Mouse (Mus musculus): ENCODE data around the gene Prelp. TPM values are rescaled to one million over a fixed set of nuclear protein-coding genes. Genes with fewer than 3 reads are reported as not detected.

Prelp gene
- total and polyA plus RNA-seq, 3 experiments = 29.0 to 52.1 (median 34.4) TPM

DNA sequence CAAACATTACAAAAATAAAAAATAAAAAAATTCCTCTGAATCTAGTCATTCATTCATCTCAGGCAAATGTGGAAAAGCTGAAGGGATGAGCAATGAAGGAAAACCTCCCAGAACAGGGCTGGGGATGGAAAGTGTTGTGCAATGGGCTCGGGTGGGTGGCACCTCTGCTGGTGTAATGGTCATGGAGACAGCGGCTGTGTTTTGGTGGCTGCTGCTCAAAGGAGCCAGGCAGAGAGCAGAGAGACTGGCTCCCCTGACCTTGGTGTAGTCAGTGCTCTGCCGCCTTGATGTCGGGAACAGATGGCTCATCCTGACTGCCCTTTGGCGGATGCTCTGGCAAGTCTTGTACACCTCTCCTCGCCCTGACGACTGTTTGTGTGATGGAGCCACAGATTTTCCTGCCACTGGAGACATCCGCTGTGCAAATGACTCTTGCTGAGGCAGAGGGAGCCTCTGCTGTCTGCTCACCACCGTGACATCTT, 32.1 kb upstream of the Prelp start:
- no peaks in the 10 kb centered on the region for H3K27me3 ChIP-seq (ENCODE audit: control insufficient read depth, insufficient read depth, low read length)
- DNase-seq = peak; percentile 53 to 58
- TF ChIP-seq EP300 (IDR thresholded peaks at IDR 0.05; ENCODE audit: insufficient read depth, low read depth, low read length) = no peak
- H3K4me1 ChIP-seq (ENCODE audit: control insufficient read depth, insufficient read depth, low read length) = peaks cover 5% of the 10 kb centered on the region
- intact Hi-C loops (cut with DNase I) = no loop called here
- no peak overlapping the region for H3K4me3 ChIP-seq
- no peaks in the 10 kb centered on the region for H3K36me3 ChIP-seq (ENCODE audit: control insufficient read depth, insufficient read depth, low read length)
- no peak overlapping the region for H3K27ac ChIP-seq
- H3K79me2 ChIP-seq (replicated peaks; ENCODE audit: control insufficient read depth, insufficient read depth, low read length) = no peaks in the 10 kb centered on the region
- no peak overlapping the region for H3K9ac ChIP-seq (ENCODE audit: low read depth, low read length)
- WGBS = 58% methylated on average over 9 of the region's 9 CpGs

GRCm38 (mm10) chr1:133951598-133951997, 30.4 kb upstream of the Prelp start:
- TF ChIP-seq EP300 (IDR thresholded peaks at IDR 0.05; ENCODE audit: insufficient read depth, low read depth, low read length) (no peak), CTCF (IDR thresholded peaks at IDR 0.05) (no peak), POLR2A (IDR thresholded peaks at IDR 0.05; ENCODE audit: insufficient read depth, low read depth, low read length) (no peak)
- H3K27ac ChIP-seq = no peak overlapping the region
- peaks cover 5% of the 10 kb centered on the region for H3K4me1 ChIP-seq (ENCODE audit: control insufficient read depth, insufficient read depth, low read length)
- no peaks in the 10 kb centered on the region for H3K79me2 ChIP-seq (replicated peaks; ENCODE audit: control insufficient read depth, insufficient read depth, low read length)
- H3K36me3 ChIP-seq (ENCODE audit: control insufficient read depth, insufficient read depth, low read length) = no peaks in the 10 kb centered on the region
- H3K9ac ChIP-seq (ENCODE audit: low read depth, low read length) = no peak overlapping the region
- intact Hi-C loops (cut with DNase I) = no loop called here
- no peak for DNase-seq
- no peak overlapping the region for H3K4me3 ChIP-seq
- H3K27me3 ChIP-seq (ENCODE audit: control insufficient read depth, insufficient read depth, low read length) = no peaks in the 10 kb centered on the region
- WGBS = 51% methylated on average over 6 of the region's 6 CpGs

GRCm38 (mm10) chr1:133950061-133950782, 29.0 kb upstream of the Prelp start:
- no peak for DNase-seq
- H3K27me3 ChIP-seq (ENCODE audit: control insufficient read depth, insufficient read depth, low read length) = no peaks in the 10 kb centered on the region
- no peak overlapping the region for H3K27ac ChIP-seq
- TF ChIP-seq CTCF (IDR thresholded peaks at IDR 0.05) = no peak
- peaks cover 5% of the 10 kb centered on the region for H3K4me1 ChIP-seq (ENCODE audit: control insufficient read depth, insufficient read depth, low read length)
- no peak overlapping the region for H3K9ac ChIP-seq (ENCODE audit: low read depth, low read length)
- 49% methylated on average over 7 of the region's 7 CpGs for WGBS
- intact Hi-C loops (cut with DNase I) = no loop called here
- H3K36me3 ChIP-seq (ENCODE audit: control insufficient read depth, insufficient read depth, low read length) = no peaks in the 10 kb centered on the region
- H3K79me2 ChIP-seq (replicated peaks; ENCODE audit: control insufficient read depth, insufficient read depth, low read length) = no peaks in the 10 kb centered on the region
- no peak overlapping the region for H3K4me3 ChIP-seq

DNA sequence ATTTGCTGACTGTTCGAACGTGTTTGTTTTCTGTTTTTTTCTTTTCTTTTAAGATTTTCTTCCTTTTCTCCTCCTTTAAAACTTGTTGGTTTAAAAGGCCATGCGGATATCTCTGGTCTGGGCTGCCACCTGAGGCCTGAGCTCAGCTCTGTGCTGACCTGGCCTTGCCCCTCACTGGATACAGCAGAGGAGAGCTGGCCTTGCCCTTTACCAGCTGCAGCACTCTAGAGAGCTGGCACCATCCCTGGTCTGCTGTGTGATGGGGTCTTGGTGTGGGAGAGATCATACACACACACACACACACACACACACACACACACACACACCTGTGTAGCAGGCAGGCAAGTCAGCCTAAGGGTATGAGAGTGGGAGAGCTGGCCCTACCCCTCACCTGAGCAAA, 23.9 kb upstream of the Prelp start:
- WGBS = 94% methylated on average over 3 of the region's 3 CpGs
- no peak overlapping the region for H3K4me3 ChIP-seq
- no peak for DNase-seq
- no peaks in the 10 kb centered on the region for H3K27me3 ChIP-seq (ENCODE audit: control insufficient read depth, insufficient read depth, low read length)
- no peak overlapping the region for H3K27ac ChIP-seq
- TF ChIP-seq EP300 (IDR thresholded peaks at IDR 0.05; ENCODE audit: insufficient read depth, low read depth, low read length) (no peak), POLR2A (IDR thresholded peaks at IDR 0.05; ENCODE audit: insufficient read depth, low read depth, low read length) (no peak), CTCF (IDR thresholded peaks at IDR 0.05) (no peak)
- H3K36me3 ChIP-seq (ENCODE audit: control insufficient read depth, insufficient read depth, low read length) = no peaks in the 10 kb centered on the region
- H3K4me1 ChIP-seq (ENCODE audit: control insufficient read depth, insufficient read depth, low read length) = no peaks in the 10 kb centered on the region; the same call in 1 of the 2 replicates
- H3K9ac ChIP-seq (ENCODE audit: low read depth, low read length) = no peak overlapping the region
- intact Hi-C loops (cut with DNase I) = no loop called here
- H3K79me2 ChIP-seq (replicated peaks; ENCODE audit: control insufficient read depth, insufficient read depth, low read length) = no peaks in the 10 kb centered on the region

- Histone ChIP-seq H3K79me2 (replicated peaks; ENCODE audit: control insufficient read depth, insufficient read depth, low read length) (no peaks in the 10 kb centered on the region), H3K9ac (ENCODE audit: low read depth, low read length) (no peak overlapping the region), H3K27me3 (ENCODE audit: control insufficient read depth, insufficient read depth, low read length) (no peaks in the 10 kb centered on the region), H3K4me3 (no peak overlapping the region), H3K36me3 (ENCODE audit: control insufficient read depth, insufficient read depth, low read length) (no peaks in the 10 kb centered on the region), H3K27ac (no peak overlapping the region), H3K4me1 (ENCODE audit: control insufficient read depth, insufficient read depth, low read length) (no peaks in the 10 kb centered on the region; the same call in 1 of the 2 replicates)
- 82% methylated on average over 3 of the region's 3 CpGs for WGBS
- TF ChIP-seq POLR2A (IDR thresholded peaks at IDR 0.05; ENCODE audit: insufficient read depth, low read depth, low read length) (no peak), CTCF (IDR thresholded peaks at IDR 0.05) (no peak)
- intact Hi-C loops (cut with DNase I) = no loop called here
- no peak for DNase-seq
Measured at GRCm38 (mm10) chr1:133941904-133942303, 20.7 kb upstream of the Prelp start.

- no peak overlapping the region for H3K27ac ChIP-seq
- H3K9ac ChIP-seq (ENCODE audit: low read depth, low read length) = no peak overlapping the region
Measured at GRCm38 (mm10) chr1:133941158-133941860, 20.1 kb upstream of the Prelp start.

More at GRCm38 (mm10) chr1:133941158-133941860, 20.1 kb upstream of the Prelp start:
- Histone ChIP-seq H3K4me1 (ENCODE audit: control insufficient read depth, insufficient read depth, low read length) (no peaks in the 10 kb centered on the region; the same call in 1 of the 2 replicates), H3K4me3 (no peak overlapping the region), H3K79me2 (replicated peaks; ENCODE audit: control insufficient read depth, insufficient read depth, low read length) (no peaks in the 10 kb centered on the region), H3K36me3 (ENCODE audit: control insufficient read depth, insufficient read depth, low read length) (no peaks in the 10 kb centered on the region), H3K27me3 (ENCODE audit: control insufficient read depth, insufficient read depth, low read length) (no peaks in the 10 kb centered on the region)
- intact Hi-C loops (cut with DNase I) = no loop called here
- 67% methylated on average over 11 of the region's 11 CpGs for WGBS
- TF ChIP-seq POLR2A (IDR thresholded peaks at IDR 0.05; ENCODE audit: insufficient read depth, low read depth, low read length) (no peak), EP300 (IDR thresholded peaks at IDR 0.05; ENCODE audit: insufficient read depth, low read depth, low read length) (no peak), CTCF (IDR thresholded peaks at IDR 0.05) (no peak)
- no peak for DNase-seq
